Mouse (Mus musculus): ENCODE data around the gene Olfr98. TPM values are rescaled to one million over a fixed set of nuclear protein-coding genes. Genes with fewer than 3 reads are reported as not detected.
"Not testable (repeated sequence)": the region's sequence is repeated elsewhere in the genome, so short reads cannot be mapped to it uniquely, and the experiment has no call there.

Olfr98 gene
- polyA plus RNA-seq, 1 experiment from 2014 or later: not detected

DNA sequence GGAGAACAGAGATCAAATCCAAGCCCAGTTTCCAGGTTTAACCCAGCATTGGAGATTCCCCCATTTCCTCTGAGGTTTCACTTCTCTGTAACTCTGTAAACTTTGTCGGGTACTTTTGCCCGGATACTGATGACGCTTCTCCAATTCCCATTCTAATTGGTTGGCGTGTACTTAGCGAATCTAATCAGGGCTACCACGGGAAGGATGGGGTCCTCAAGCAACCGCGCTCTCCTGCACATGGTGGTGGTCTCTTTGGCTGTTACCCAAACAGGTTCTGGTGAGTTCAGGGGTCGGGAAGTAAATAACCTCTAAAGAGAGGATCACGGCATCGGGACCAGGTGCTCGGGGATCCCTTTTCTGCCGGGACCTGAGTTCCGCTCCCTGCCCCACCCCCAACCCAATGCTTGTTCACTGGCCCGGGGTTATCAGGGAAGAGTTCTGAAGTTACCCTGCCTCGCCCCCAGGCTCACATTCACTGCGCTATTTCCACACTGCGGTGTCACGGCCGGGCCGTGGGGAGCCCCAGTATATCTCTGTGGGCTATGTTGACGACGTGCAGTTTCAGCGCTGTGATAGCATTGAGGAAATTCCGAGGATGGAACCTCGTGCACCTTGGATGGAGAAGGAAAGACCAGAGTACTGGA lies 6.6 kb upstream of the Olfr98 start, which contains the start of gene H2-M3:
Gene H2-M3, plus strand, starts transcription at position 163 of the 644 bp plus-strand sequence.
- DNase-seq (ENCODE audit: low spot score, missing footprints) (peak; percentile 99), ATAC-seq (ENCODE audit: low FRiP score) (peak; percentile 99)
- H3K27ac ChIP-seq (ENCODE audit: low read depth, low read length): no peak within 1 kb of the TSS
- 5% methylated on average over 26 of the region's 26 CpGs for WGBS
- peak within 1 kb of the TSS; percentile 41 for H3K4me3 ChIP-seq (ENCODE audit: low read depth, low read length)
- no peaks in the 10 kb centered on the region for H3K4me1 ChIP-seq (ENCODE audit: control insufficient read depth, insufficient read depth, low read length)
- H3K27me3 ChIP-seq (ENCODE audit: control insufficient read depth, insufficient read depth, low read length): no peaks in the 10 kb centered on the region
- H3K36me3 ChIP-seq (ENCODE audit: control insufficient read depth, insufficient read depth, low read length): no peaks in the 10 kb centered on the region
- H3K4me2 ChIP-seq: peak within 1 kb of the TSS; percentile 59
- H3K9me3 ChIP-seq (ENCODE audit: control insufficient read depth, low read length): no peaks in the 10 kb centered on the region
- H3K9ac ChIP-seq (ENCODE audit: low read length): peak within 1 kb of the TSS; percentile 54

DNA sequence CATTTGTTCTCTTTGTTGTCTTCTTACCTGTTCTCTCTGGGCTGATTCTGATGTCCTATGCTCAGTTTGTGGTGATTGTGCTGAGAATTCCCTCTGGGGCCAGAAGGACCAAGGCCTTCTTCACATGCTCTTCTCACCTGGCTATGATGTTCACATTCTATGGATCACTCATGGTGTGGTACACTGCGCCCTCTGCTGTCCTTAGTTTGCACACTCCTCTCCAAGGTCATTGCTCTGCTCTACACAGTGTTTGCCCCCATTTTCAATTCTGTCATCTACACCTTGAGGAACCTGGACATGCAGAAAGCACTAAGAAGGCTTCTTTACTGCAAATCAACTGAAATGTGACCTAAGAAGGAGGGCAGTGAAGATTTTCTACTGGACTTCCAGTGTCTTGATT lies 13.0 kb downstream of the Olfr98 start:
- Histone ChIP-seq H3K9ac (ENCODE audit: low read length) (no peak overlapping the region), H3K9me3 (ENCODE audit: control insufficient read depth, low read length) (no peaks in the 10 kb centered on the region), H3K27me3 (ENCODE audit: control insufficient read depth, insufficient read depth, low read length) (no peaks in the 10 kb centered on the region), H3K4me2 (no peak overlapping the region), H3K27ac (ENCODE audit: low read depth, low read length) (no peak overlapping the region), H3K4me3 (ENCODE audit: low read depth, low read length) (no peak overlapping the region), H3K4me1 (ENCODE audit: control insufficient read depth, insufficient read depth, low read length) (no peaks in the 10 kb centered on the region), H3K36me3 (ENCODE audit: control insufficient read depth, insufficient read depth, low read length) (no peaks in the 10 kb centered on the region)
- ATAC-seq (ENCODE audit: low FRiP score) (no peak), DNase-seq (ENCODE audit: low spot score, missing footprints) (no peak)
- 14% methylated on average over 1 of the region's 1 CpGs for WGBS

- no peak for ATAC-seq (ENCODE audit: low FRiP score)
- no peaks in the 10 kb centered on the region for H3K36me3 ChIP-seq (ENCODE audit: control insufficient read depth, insufficient read depth, low read length)
- no peaks in the 10 kb centered on the region for H3K9me3 ChIP-seq (ENCODE audit: control insufficient read depth, low read length)
- no peak overlapping the region for H3K4me3 ChIP-seq (ENCODE audit: low read depth, low read length)
- H3K9ac ChIP-seq (ENCODE audit: low read length): no peak overlapping the region
- H3K4me1 ChIP-seq (ENCODE audit: control insufficient read depth, insufficient read depth, low read length): no peaks in the 10 kb centered on the region
- no peak overlapping the region for H3K27ac ChIP-seq (ENCODE audit: low read depth, low read length)
- H3K27me3 ChIP-seq (ENCODE audit: control insufficient read depth, insufficient read depth, low read length): no peaks in the 10 kb centered on the region
- H3K4me2 ChIP-seq: no peak overlapping the region
- no peak for DNase-seq (ENCODE audit: low spot score, missing footprints)
Measured at GRCm38 (mm10) chr17:37249460-37249859, 14.1 kb downstream of the Olfr98 start.

DNA sequence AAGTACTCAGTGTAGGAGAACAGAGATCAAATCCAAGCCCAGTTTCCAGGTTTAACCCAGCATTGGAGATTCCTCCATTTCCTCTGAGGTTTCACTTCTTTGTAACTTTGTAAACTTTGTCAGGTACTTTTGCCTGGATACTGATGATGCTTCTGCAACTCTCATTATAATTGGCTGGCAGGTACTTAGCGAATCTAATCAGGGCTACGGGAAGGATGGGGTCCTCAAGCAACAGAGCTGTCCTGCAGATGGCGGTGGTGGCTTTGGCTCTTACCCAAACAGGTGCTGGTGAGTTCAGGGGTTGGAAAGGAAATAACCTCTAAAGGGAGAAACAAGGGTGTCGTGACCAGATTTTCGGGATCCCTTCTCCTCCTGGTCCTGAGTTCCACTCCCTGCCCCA lies 16.8 kb downstream of the Olfr98 start:
- no peaks in the 10 kb centered on the region for H3K9me3 ChIP-seq (ENCODE audit: control insufficient read depth, low read length)
- DNase-seq (ENCODE audit: low spot score, missing footprints) (no peak), ATAC-seq (ENCODE audit: low FRiP score) (no peak)
- no peaks in the 10 kb centered on the region for H3K36me3 ChIP-seq (ENCODE audit: control insufficient read depth, insufficient read depth, low read length)
- no peaks in the 10 kb centered on the region for H3K27me3 ChIP-seq (ENCODE audit: control insufficient read depth, insufficient read depth, low read length)
- H3K4me1 ChIP-seq (ENCODE audit: control insufficient read depth, insufficient read depth, low read length): no peaks in the 10 kb centered on the region
- H3K4me3 ChIP-seq (ENCODE audit: low read depth, low read length): no peak overlapping the region
- H3K27ac ChIP-seq (ENCODE audit: low read depth, low read length): no peak overlapping the region
- 35% methylated on average over 5 of the region's 5 CpGs for WGBS
- no peak overlapping the region for H3K4me2 ChIP-seq
- no peak overlapping the region for H3K9ac ChIP-seq (ENCODE audit: low read length)

- H3K36me3 ChIP-seq (ENCODE audit: control insufficient read depth, insufficient read depth, low read length): no peaks in the 10 kb centered on the region
- 64% methylated on average over 3 of the region's 3 CpGs for WGBS
- ATAC-seq (ENCODE audit: low FRiP score) (no peak), DNase-seq (ENCODE audit: low spot score, missing footprints) (no peak)
- H3K4me1 ChIP-seq (ENCODE audit: control insufficient read depth, insufficient read depth, low read length): no peaks in the 10 kb centered on the region
- no peak overlapping the region for H3K9ac ChIP-seq (ENCODE audit: low read length)
- H3K27ac ChIP-seq (ENCODE audit: low read depth, low read length): no peak overlapping the region
- H3K4me2 ChIP-seq: no peak overlapping the region
- no peaks in the 10 kb centered on the region for H3K9me3 ChIP-seq (ENCODE audit: control insufficient read depth, low read length)
- H3K27me3 ChIP-seq (ENCODE audit: control insufficient read depth, insufficient read depth, low read length): no peaks in the 10 kb centered on the region
- no peak overlapping the region for H3K4me3 ChIP-seq (ENCODE audit: low read depth, low read length)
Measured at GRCm38 (mm10) chr17:37242198-37242597, 21.4 kb downstream of the Olfr98 start.

GRCm38 (mm10) chr17:37237230-37237629 lies 26.3 kb downstream of the Olfr98 start, which contains the start of gene Olfr97:
Gene Olfr97 (minus strand): TSS chr17:37237330.
- not testable (repeated sequence) for H3K9me3 ChIP-seq (ENCODE audit: control insufficient read depth, low read length); DNase-seq (ENCODE audit: low spot score, missing footprints); H3K4me1 ChIP-seq (ENCODE audit: control insufficient read depth, insufficient read depth, low read length); ATAC-seq (ENCODE audit: low FRiP score); H3K4me3 ChIP-seq (ENCODE audit: low read depth, low read length); H3K27ac ChIP-seq (ENCODE audit: low read depth, low read length); H3K27me3 ChIP-seq (ENCODE audit: control insufficient read depth, insufficient read depth, low read length); H3K9ac ChIP-seq (ENCODE audit: low read length); H3K4me2 ChIP-seq; H3K36me3 ChIP-seq (ENCODE audit: control insufficient read depth, insufficient read depth, low read length)
- WGBS: 95% methylated on average over 2 of the region's 2 CpGs

- 33% methylated on average over 1 of the region's 1 CpGs for WGBS
- Histone ChIP-seq H3K27ac (ENCODE audit: low read depth, low read length) (no peak overlapping the region), H3K36me3 (ENCODE audit: control insufficient read depth, insufficient read depth, low read length) (no peaks in the 10 kb centered on the region), H3K4me3 (ENCODE audit: low read depth, low read length) (no peak overlapping the region), H3K9ac (ENCODE audit: low read length) (no peak overlapping the region), H3K9me3 (ENCODE audit: control insufficient read depth, low read length) (no peaks in the 10 kb centered on the region), H3K4me1 (ENCODE audit: control insufficient read depth, insufficient read depth, low read length) (no peaks in the 10 kb centered on the region), H3K4me2 (no peak overlapping the region), H3K27me3 (ENCODE audit: control insufficient read depth, insufficient read depth, low read length) (no peaks in the 10 kb centered on the region)
- DNase-seq (ENCODE audit: low spot score, missing footprints) (no peak), ATAC-seq (ENCODE audit: low FRiP score) (no peak)
Measured at GRCm38 (mm10) chr17:37221879-37222278, 41.7 kb downstream of the Olfr98 start.

GRCm38 (mm10) chr17:37219846-37220245 lies 43.7 kb downstream of the Olfr98 start, which contains the start of gene Olfr96:
Gene Olfr96 (plus strand): TSS chr17:37220146.
- H3K36me3 ChIP-seq (ENCODE audit: control insufficient read depth, insufficient read depth, low read length): no peaks in the 10 kb centered on the region
- no peak for ATAC-seq (ENCODE audit: low FRiP score)
- no peak within 1 kb of the TSS for H3K9ac ChIP-seq (ENCODE audit: low read length)
- 64% methylated on average over 4 of the region's 4 CpGs for whole genome bisulfite sequencing
- no peaks in the 10 kb centered on the region for H3K4me1 ChIP-seq (ENCODE audit: control insufficient read depth, insufficient read depth, low read length)
- no peak within 1 kb of the TSS for H3K4me2 ChIP-seq
- H3K4me3 ChIP-seq (ENCODE audit: low read depth, low read length): no peak within 1 kb of the TSS
- no peaks in the 10 kb centered on the region for H3K27me3 ChIP-seq (ENCODE audit: control insufficient read depth, insufficient read depth, low read length)
- no peaks in the 10 kb centered on the region for H3K9me3 ChIP-seq (ENCODE audit: control insufficient read depth, low read length)
- no peak within 1 kb of the TSS for H3K27ac ChIP-seq (ENCODE audit: low read depth, low read length)
- no peak for DNase-seq (ENCODE audit: low spot score, missing footprints)

DNA sequence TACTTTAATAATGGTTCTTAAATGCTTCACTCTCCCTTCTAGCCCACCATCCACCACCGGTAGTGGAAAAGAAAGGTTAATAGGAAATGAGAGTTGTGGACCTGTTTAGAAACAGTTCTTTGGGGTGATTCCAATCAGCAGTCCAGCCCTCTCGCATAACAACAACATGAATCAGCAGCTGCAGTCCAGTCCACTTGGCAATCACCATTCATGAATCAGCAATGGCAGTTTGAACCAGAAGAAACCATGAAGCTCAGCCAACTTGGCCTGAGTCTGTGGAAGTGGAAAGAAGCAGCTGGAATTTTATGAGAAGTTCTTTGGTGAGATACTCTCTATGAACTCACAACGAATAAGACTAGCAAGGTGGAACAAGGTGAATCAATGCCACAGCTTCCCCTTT lies 45.1 kb downstream of the Olfr98 start:
- H3K27me3 ChIP-seq (ENCODE audit: control insufficient read depth, insufficient read depth, low read length): no peaks in the 10 kb centered on the region
- ATAC-seq (ENCODE audit: low FRiP score) (no peak), DNase-seq (ENCODE audit: low spot score, missing footprints) (no peak)
- no peaks in the 10 kb centered on the region for H3K4me1 ChIP-seq (ENCODE audit: control insufficient read depth, insufficient read depth, low read length)
- H3K36me3 ChIP-seq (ENCODE audit: control insufficient read depth, insufficient read depth, low read length): no peaks in the 10 kb centered on the region
- no peak overlapping the region for H3K27ac ChIP-seq (ENCODE audit: low read depth, low read length)
- 86% methylated on average over 3 of the region's 3 CpGs for WGBS
- H3K4me2 ChIP-seq: no peak overlapping the region
- H3K9me3 ChIP-seq (ENCODE audit: control insufficient read depth, low read length): no peaks in the 10 kb centered on the region
- H3K4me3 ChIP-seq (ENCODE audit: low read depth, low read length): no peak overlapping the region
- no peak overlapping the region for H3K9ac ChIP-seq (ENCODE audit: low read length)

Data from midbrain, embryonic 11.5 days (tissue).